Mouse (Mus musculus) intestine, embryonic 14.5 days (tissue): ENCODE measurements at regions not wholly inside any gene's neighbourhood (a gene's known extent, or its start where the extent isn't known, plus 50 kb on each side); places are given as distances from the start of the nearest gene placed in this dataset.

Source experiments
- ATAC-seq: fragments of 200-750 bp; cut with Nextera tagmentation; replicated peaks from 2 replicates; pipeline ENCODE4 v1.8.0; 2017; ENCODE audit warnings: low read depth, moderate number of reproducible peaks, moderate TSS enrichment, moderate library complexity; ENCODE audit not compliant: low FRiP score, low TSS enrichment
- DNase-seq: peaks from one replicate; pipeline ENCODE4 v3.0.0-alpha.2; 2018; ENCODE audit warnings: low spot score
- H3K27ac ChIP-seq: fragments of 300-500 bp; sonication (generic); 2 replicates; pipeline ENCODE4 v1.5.1; 2014; ENCODE audit warnings: low read depth, mild to moderate bottlenecking, control low read depth
- H3K27me3 ChIP-seq: fragments of 300-500 bp; sonication (generic); replicated peaks from 2 replicates; pipeline ENCODE4 v1.6.1; 2014; ENCODE audit warnings: low read length, control low read depth; ENCODE audit not compliant: control insufficient read depth, insufficient read depth
- H3K36me3 ChIP-seq: fragments of 300-500 bp; sonication (generic); 2 replicates; pipeline ENCODE4 v1.6.1; 2014; ENCODE audit warnings: low read length, control low read depth; ENCODE audit not compliant: control insufficient read depth, insufficient read depth
- H3K4me1 ChIP-seq: fragments of 300-500 bp; sonication (generic); replicated peaks from 2 replicates; pipeline ENCODE4 v1.6.1; 2014; ENCODE audit warnings: low read length, control low read depth, mixed read lengths; ENCODE audit not compliant: control insufficient read depth, insufficient read depth
- H3K4me2 ChIP-seq: fragments of 300-500 bp; sonication (generic); 2 replicates; pipeline ENCODE4 v1.6.1; 2014; ENCODE audit warnings: low read length
- H3K4me3 ChIP-seq: fragments of 300-500 bp; sonication (generic); 2 replicates; pipeline ENCODE4 v1.5.1; 2014; ENCODE audit warnings: low read depth, low read length, control low read depth, mixed read lengths
- H3K9ac ChIP-seq: fragments of 300-500 bp; sonication (generic); 2 replicates; pipeline ENCODE4 v1.6.1; 2014; ENCODE audit warnings: mild to moderate bottlenecking, low read length
- H3K9me3 ChIP-seq: fragments of 300-500 bp; sonication (generic); 2 replicates; pipeline ENCODE4 v1.6.1; 2016; ENCODE audit warnings: low read length, control low read depth; ENCODE audit not compliant: control insufficient read depth
- WGBS: fragments of 180-500 bp; shearing (Covaris S2); extraction: QIAGEN DNeasy Blood & Tissue Kit; methylation state at CpG from one replicate; pipeline ENCODE4 v1.1.7; 2014; 5-methylcytosine and 5-hydroxymethylcytosine counted together

- ATAC-seq (peak; percentile 54), DNase-seq (peak; percentile 63)
- Histone ChIP-seq H3K9ac (no peak overlapping the region), H3K9me3 (no peaks in the 10 kb centered on the region), H3K27ac (peak overlapping the region; percentile 36; the same call in 1 of the 2 replicates), H3K4me2 (no peak overlapping the region; the same call in 1 of the 2 replicates), H3K36me3 (no peaks in the 10 kb centered on the region), H3K4me1 (peaks cover 20% of the 10 kb centered on the region), H3K27me3 (no peaks in the 10 kb centered on the region), H3K4me3 (no peak overlapping the region)
- 12% methylated on average over 5 of the region's 5 CpGs for WGBS
Observed at GRCm38 (mm10) chr3:37906806-37907251, 182.5 kb upstream of the Gm5148 start.

DNA sequence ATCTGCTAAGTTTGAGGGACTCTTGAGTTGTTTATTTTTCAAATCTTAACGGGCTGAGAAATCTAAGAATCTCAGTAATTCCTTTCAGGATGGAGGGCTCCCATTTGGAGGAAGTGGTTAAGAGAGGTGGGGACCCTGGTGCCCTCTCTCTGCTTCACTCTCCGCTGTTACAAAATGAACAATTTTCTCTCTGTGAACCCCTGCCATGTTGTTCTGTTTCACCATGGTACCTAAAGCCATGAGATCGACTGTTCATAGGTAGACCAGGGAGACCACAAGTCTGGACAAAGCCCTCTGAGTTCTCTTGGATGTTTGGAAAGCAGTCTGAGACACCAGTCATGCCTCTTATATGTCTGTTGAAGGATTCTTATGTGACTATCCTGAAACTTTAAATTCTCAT is 179.9 kb upstream of the Gm5148 start:
- Histone ChIP-seq H3K9me3 (no peaks in the 10 kb centered on the region), H3K4me3 (no peak overlapping the region), H3K27ac (no peak overlapping the region), H3K4me2 (no peak overlapping the region), H3K36me3 (no peaks in the 10 kb centered on the region), H3K9ac (no peak overlapping the region), H3K27me3 (no peaks in the 10 kb centered on the region), H3K4me1 (peaks cover 20% of the 10 kb centered on the region)
- WGBS, result 73% methylated on average over 3 of the region's 3 CpGs
- ATAC-seq (no peak), DNase-seq (peak; percentile 12)

GRCm38 (mm10) chr3:37903482-37903881 is 179.2 kb upstream of the Gm5148 start:
- Histone ChIP-seq H3K9ac (no peak overlapping the region), H3K9me3 (no peaks in the 10 kb centered on the region), H3K4me3 (no peak overlapping the region), H3K36me3 (no peaks in the 10 kb centered on the region), H3K4me2 (no peak overlapping the region), H3K4me1 (peaks cover 18% of the 10 kb centered on the region), H3K27me3 (no peaks in the 10 kb centered on the region), H3K27ac (no peak overlapping the region)
- no peak for ATAC-seq
- WGBS, result 88% methylated on average over 3 of the region's 3 CpGs
- peak; percentile 18 for DNase-seq

- Histone ChIP-seq H3K9ac (no peak overlapping the region), H3K27me3 (no peaks in the 10 kb centered on the region), H3K4me1 (peaks cover 15% of the 10 kb centered on the region), H3K4me2 (no peak overlapping the region), H3K4me3 (no peak overlapping the region), H3K36me3 (no peaks in the 10 kb centered on the region), H3K27ac (no peak overlapping the region), H3K9me3 (no peaks in the 10 kb centered on the region)
- no peak for ATAC-seq
- no peak for DNase-seq
- 92% methylated on average over 4 of the region's 4 CpGs for WGBS
Observed at GRCm38 (mm10) chr3:37903021-37903420, 178.7 kb upstream of the Gm5148 start.

DNA sequence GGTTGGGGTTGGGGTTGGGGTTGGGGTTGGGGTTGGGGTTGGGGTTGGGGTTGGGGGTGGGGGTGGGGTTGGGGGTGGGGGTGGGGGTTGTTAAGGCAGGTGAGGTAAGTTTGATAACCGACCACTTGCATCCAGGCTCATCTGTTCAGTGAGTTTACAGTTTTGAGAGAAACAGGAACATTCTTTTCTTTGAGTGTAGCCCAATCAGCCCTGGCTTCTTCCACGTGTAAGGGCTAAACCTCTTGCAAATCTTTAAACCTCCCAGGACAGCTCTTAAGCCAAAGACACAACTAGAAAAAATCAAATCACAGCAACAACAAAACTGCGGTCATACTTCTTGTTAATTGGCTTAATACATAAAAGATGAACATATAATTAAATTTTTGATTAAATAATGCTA is 173.1 kb upstream of the Gm5148 start:
- no peak overlapping the region for H3K4me3 ChIP-seq
- ATAC-seq (0 out of 2 replicates have a peak, but pooled peaks have one; percentile 32), DNase-seq (no peak)
- no peaks in the 10 kb centered on the region for H3K36me3 ChIP-seq
- H3K27ac ChIP-seq, result no peak overlapping the region
- no peaks in the 10 kb centered on the region for H3K9me3 ChIP-seq
- H3K27me3 ChIP-seq, result no peaks in the 10 kb centered on the region
- H3K9ac ChIP-seq, result no peak overlapping the region
- peaks cover 5% of the 10 kb centered on the region; the same call in 1 of the 2 replicates for H3K4me1 ChIP-seq
- no peak overlapping the region for H3K4me2 ChIP-seq
- WGBS, result 34% methylated on average over 3 of the region's 3 CpGs

DNA sequence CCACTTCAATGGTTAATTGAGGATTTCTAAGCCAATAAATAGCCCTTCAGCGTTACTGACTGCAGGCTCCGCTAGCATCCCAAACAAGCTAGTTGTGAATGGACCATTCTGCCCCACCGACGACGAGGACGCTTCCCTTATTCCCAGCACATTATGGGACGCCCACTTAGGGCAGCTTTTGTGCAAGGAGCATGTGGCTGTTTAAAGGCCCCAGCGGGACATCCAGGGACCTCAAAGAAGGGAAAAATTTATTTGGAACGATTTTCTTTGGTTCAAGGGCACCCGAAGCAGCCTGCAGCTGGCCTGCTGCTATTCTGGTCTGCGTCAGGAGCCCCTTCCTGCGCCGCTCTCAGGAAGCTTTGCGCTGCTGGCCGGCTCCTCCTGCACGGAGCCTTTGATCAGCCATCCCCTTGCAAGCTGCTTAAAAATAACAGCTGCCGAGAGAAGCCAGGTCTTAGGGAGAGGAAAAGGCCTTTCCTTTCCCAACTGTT is 172.6 kb upstream of the Gm5148 start:
- no peak overlapping the region for H3K4me3 ChIP-seq
- WGBS, result 7% methylated on average over 17 of the region's 17 CpGs
- H3K4me1 ChIP-seq, result peaks cover 5% of the 10 kb centered on the region; the same call in 1 of the 2 replicates
- ATAC-seq (peak; percentile 75; the same call in 1 of the 2 replicates), DNase-seq (peak; percentile 72)
- H3K27me3 ChIP-seq, result no peaks in the 10 kb centered on the region
- no peaks in the 10 kb centered on the region for H3K36me3 ChIP-seq
- peak overlapping the region; percentile 46 for H3K4me2 ChIP-seq
- peak overlapping the region; percentile 57 for H3K27ac ChIP-seq
- H3K9ac ChIP-seq, result no peak overlapping the region
- H3K9me3 ChIP-seq, result no peaks in the 10 kb centered on the region

GRCm38 (mm10) chr3:37894599-37894998 is 170.3 kb upstream of the Gm5148 start:
- whole genome bisulfite sequencing, result 61% methylated on average over 2 of the region's 2 CpGs
- Histone ChIP-seq H3K4me1 (peaks cover 5% of the 10 kb centered on the region; the same call in 1 of the 2 replicates), H3K4me2 (no peak overlapping the region), H3K27me3 (no peaks in the 10 kb centered on the region), H3K9ac (no peak overlapping the region), H3K4me3 (no peak overlapping the region), H3K9me3 (no peaks in the 10 kb centered on the region), H3K36me3 (no peaks in the 10 kb centered on the region), H3K27ac (no peak overlapping the region)
- ATAC-seq (no peak), DNase-seq (no peak)

GRCm38 (mm10) chr3:37890202-37890601 is 165.9 kb upstream of the Gm5148 start:
- ATAC-seq (no peak), DNase-seq (no peak)
- H3K27ac ChIP-seq, result no peak overlapping the region
- WGBS, result 71% methylated on average over 1 of the region's 1 CpGs
- no peak overlapping the region for H3K4me3 ChIP-seq
- H3K4me2 ChIP-seq, result no peak overlapping the region
- H3K9me3 ChIP-seq, result no peaks in the 10 kb centered on the region
- H3K4me1 ChIP-seq, result peaks cover 11% of the 10 kb centered on the region
- no peaks in the 10 kb centered on the region for H3K27me3 ChIP-seq
- H3K36me3 ChIP-seq, result no peaks in the 10 kb centered on the region
- no peak overlapping the region for H3K9ac ChIP-seq

- Histone ChIP-seq H3K9me3 (no peaks in the 10 kb centered on the region), H3K4me1 (peaks cover 11% of the 10 kb centered on the region), H3K4me2 (no peak overlapping the region), H3K27me3 (no peaks in the 10 kb centered on the region), H3K27ac (peak overlapping the region; percentile 18; the same call in 1 of the 2 replicates), H3K36me3 (no peaks in the 10 kb centered on the region), H3K4me3 (no peak overlapping the region), H3K9ac (no peak overlapping the region)
- DNase-seq, result no peak
- 10% methylated on average over 6 of the region's 6 CpGs for WGBS
- no peak for ATAC-seq
Observed at GRCm38 (mm10) chr3:37888455-37888854, 164.2 kb upstream of the Gm5148 start.
